Mouse (Mus musculus) testis, adult 10 weeks (tissue): ENCODE data around the gene Olfr384. TPM values are rescaled to one million over a fixed set of nuclear protein-coding genes. Genes with fewer than 3 reads are reported as not detected.

ENCODE experiments used
- polyA plus RNA-seq: library from polyadenylated mRNA; stranded (reverse); fragments of 350-450 nt; fragmentation: Illumina TruSeq; extraction: RNeasy Lipid Tissue Mini Kit (QIAGEN cat#74804); gene quantifications from one replicate; pipeline ENCODE4 v1.2.3, GENCODE M21; 2014; ENCODE audit warnings: low read depth, low replicate concordance

Gene Olfr384
- not detected for polyA plus RNA-seq

GRCm38 (mm10) chr11:73598294-73598693, at the start of gene Olfr384:
Gene Olfr384 (plus strand): TSS chr11:73598594.

DNA sequence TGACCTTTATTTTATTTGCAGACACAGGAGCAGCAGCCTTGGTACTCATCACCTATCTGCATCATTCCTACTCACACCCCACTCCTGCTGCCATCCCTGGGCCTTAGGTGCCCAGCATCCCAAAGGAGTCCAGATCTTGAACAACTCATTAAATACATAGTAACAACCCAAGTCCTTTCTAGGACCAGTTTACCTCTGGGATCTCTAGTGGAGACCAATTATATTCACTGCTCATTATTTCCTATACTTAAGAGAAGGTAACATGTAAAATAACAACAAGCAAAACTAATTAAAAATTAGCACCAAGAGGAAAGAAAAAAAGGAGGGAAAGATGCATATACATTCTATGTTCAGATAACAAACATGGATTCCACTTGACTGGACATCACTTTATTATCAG, 5.5 kb upstream of the Olfr384 start, which contains the start of gene Olfr385:
Gene Olfr385, minus strand, starts transcription at position 101 of the 400 bp plus-strand sequence.

Other genes starting within 250 kb of the Olfr384 start
- not detected for gene Olfr20, start 247.8 kb upstream of the Olfr384 start, polyA plus RNA-seq
- not detected for gene Olfr376, start 227.3 kb upstream of the Olfr384 start, polyA plus RNA-seq
- gene Olfr1, start 199.0 kb upstream of the Olfr384 start, polyA plus RNA-seq, result not detected
- not detected for gene Olfr378, start 170.1 kb upstream of the Olfr384 start, polyA plus RNA-seq
- gene Olfr380, start 141.1 kb upstream of the Olfr384 start, polyA plus RNA-seq, result not detected
- not detected for gene Olfr381, start 107.0 kb upstream of the Olfr384 start, polyA plus RNA-seq
- not detected for gene Olfr382, start 81.4 kb upstream of the Olfr384 start, polyA plus RNA-seq
- gene Olfr385, start 5.6 kb upstream of the Olfr384 start, polyA plus RNA-seq, result not detected
- gene Zfp735, start 90.2 kb downstream of the Olfr384 start, polyA plus RNA-seq, result 20.1 TPM
- gene Olfr389, start 182.1 kb downstream of the Olfr384 start, polyA plus RNA-seq, result not detected
- gene Olfr390, start 184.4 kb downstream of the Olfr384 start, polyA plus RNA-seq, result 0.18 TPM
- not detected for gene Olfr391-ps, start 204.5 kb downstream of the Olfr384 start, polyA plus RNA-seq
- not detected for gene Olfr392, start 218.5 kb downstream of the Olfr384 start, polyA plus RNA-seq